Mouse (Mus musculus) limb, embryonic 14.5 days (tissue): Measurements from ENCODE around the gene Piezo1. TPM values are rescaled to one million over a fixed set of nuclear protein-coding genes. Genes with fewer than 3 reads are reported as not detected.

ENCODE experiments used
- ATAC-seq: fragments of 200-750 bp; cut with Nextera tagmentation; 2 replicates; pipeline ENCODE4 v1.8.0; 2017; ENCODE audit warnings: low read depth, moderate number of reproducible peaks, moderate TSS enrichment; ENCODE audit not compliant: low FRiP score
- DNase-seq: peaks from one replicate; pipeline ENCODE4 v3.0.0-alpha.2; 2015; ENCODE audit warnings: low spot score
- H3K27ac ChIP-seq: fragments of 300-500 bp; sonication (generic); replicated peaks from 2 replicates; pipeline ENCODE4 v1.5.1; 2014; ENCODE audit warnings: low read depth, mild to moderate bottlenecking, low read length, moderate library complexity, mixed read lengths
- H3K27me3 ChIP-seq: fragments of 300-500 bp; sonication (generic); 2 replicates; pipeline ENCODE4 v1.6.1; 2014; ENCODE audit warnings: low read length, mixed read lengths; ENCODE audit not compliant: control insufficient read depth, insufficient read depth
- H3K36me3 ChIP-seq: fragments of 300-500 bp; sonication (generic); 2 replicates; pipeline ENCODE4 v1.6.1; 2014; ENCODE audit warnings: mild to moderate bottlenecking, low read length, moderate library complexity, mixed read lengths; ENCODE audit not compliant: control insufficient read depth, insufficient read depth
- H3K4me1 ChIP-seq: fragments of 300-500 bp; sonication (generic); 2 replicates; pipeline ENCODE4 v1.6.1; 2014; ENCODE audit warnings: antibody characterized with exemption, low read length, mixed read lengths; ENCODE audit not compliant: control insufficient read depth, insufficient read depth
- H3K4me2 ChIP-seq: fragments of 300-500 bp; sonication (generic); replicated peaks from 2 replicates; pipeline ENCODE4 v1.6.1; 2014; ENCODE audit warnings: low read depth, mild to moderate bottlenecking, low read length, moderate library complexity; ENCODE audit not compliant: severe bottlenecking
- H3K4me3 ChIP-seq: fragments of 300-500 bp; sonication (generic); replicated peaks from 2 replicates; pipeline ENCODE4 v1.5.1; 2014; ENCODE audit warnings: low read length
- H3K9ac ChIP-seq: fragments of 300-500 bp; sonication (generic); 2 replicates; pipeline ENCODE4 v1.6.1; 2014; ENCODE audit warnings: mild to moderate bottlenecking, low read depth, low read length, moderate library complexity; ENCODE audit not compliant: severe bottlenecking
- H3K9me3 ChIP-seq: fragments of 300-500 bp; sonication (generic); 2 replicates; pipeline ENCODE4 v1.6.1; 2016; ENCODE audit warnings: low read length; ENCODE audit not compliant: control insufficient read depth
- POLR2A ChIP-seq: fragments of 200-500 bp; IDR thresholded peaks from 2 replicates; pipeline ENCODE4 v1.8.0; 2012; ENCODE audit warnings: inconsistent platforms, mild to moderate bottlenecking, moderate library complexity, borderline replicate concordance; ENCODE audit not compliant: insufficient read depth, insufficient read length; ENCODE audit errors: extremely low read depth
- WGBS: fragments of 180-500 bp; shearing (Covaris S2); extraction: QIAGEN DNeasy Blood & Tissue Kit; methylation state at CpG from one replicate; pipeline ENCODE4 v1.1.7; 2014; 5-methylcytosine and 5-hydroxymethylcytosine counted together
- polyA plus RNA-seq, 2 experiments: library from polyadenylated mRNA; depleted of rRNA in 1 of 2; stranded (reverse) in 1 of 2; unstranded in 1 of 2; fragments of >200 nt; fragmentation: Nextera tagmentation in 1 of 2; extraction: Ambion mirVana in 1 of 2; gene quantifications; 2 replicates each; pipeline versions ENCODE4 v1.2.1 to v1.2.3; 2012 to 2014

Piezo1 gene
- polyA plus RNA-seq, 2 experiments, result 20.7 to 93.3 TPM

GRCm38 (mm10) chr8:122527937-122528336 is 23.2 kb downstream of the Piezo1 start:
- no peak for TF ChIP-seq POLR2A
- no peaks in the 10 kb centered on the region for H3K27me3 ChIP-seq

GRCm38 (mm10) chr8:122526526-122527170 is 24.5 kb downstream of the Piezo1 start:
- Histone ChIP-seq H3K9me3 (no peaks in the 10 kb centered on the region), H3K36me3 (no peaks in the 10 kb centered on the region), H3K27me3 (no peaks in the 10 kb centered on the region), H3K4me1 (peaks cover 33% of the 10 kb centered on the region), H3K27ac (no peak overlapping the region), H3K4me2 (no peak overlapping the region), H3K4me3 (no peak overlapping the region), H3K9ac (no peak overlapping the region)
- DNase-seq (no peak), ATAC-seq (no peak)
- TF ChIP-seq POLR2A, result no peak
- WGBS, result 55% methylated on average over 7 of the region's 7 CpGs

More at GRCm38 (mm10) chr8:122527937-122528336, 23.2 kb downstream of the Piezo1 start:
- Histone ChIP-seq H3K27ac (no peak overlapping the region), H3K9me3 (no peaks in the 10 kb centered on the region), H3K9ac (no peak overlapping the region), H3K4me3 (no peak overlapping the region), H3K36me3 (no peaks in the 10 kb centered on the region), H3K4me1 (peaks cover 33% of the 10 kb centered on the region), H3K4me2 (no peak overlapping the region)
- 96% methylated on average over 3 of the region's 3 CpGs for WGBS
- ATAC-seq (no peak), DNase-seq (no peak)

GRCm38 (mm10) chr8:122526084-122526483 is 25.0 kb downstream of the Piezo1 start:
- H3K36me3 ChIP-seq, result no peaks in the 10 kb centered on the region
- 46% methylated on average over 3 of the region's 3 CpGs for WGBS
- no peak overlapping the region for H3K27ac ChIP-seq
- no peak overlapping the region for H3K9ac ChIP-seq
- H3K27me3 ChIP-seq, result no peaks in the 10 kb centered on the region
- no peak for ATAC-seq
- H3K4me1 ChIP-seq, result peaks cover 33% of the 10 kb centered on the region
- H3K9me3 ChIP-seq, result no peaks in the 10 kb centered on the region
- H3K4me3 ChIP-seq, result no peak overlapping the region
- H3K4me2 ChIP-seq, result no peak overlapping the region
- DNase-seq, result no peak
- no peak for TF ChIP-seq POLR2A

GRCm38 (mm10) chr8:122525004-122525403 is 26.1 kb downstream of the Piezo1 start:
- WGBS, result 79% methylated on average over 6 of the region's 6 CpGs
- Histone ChIP-seq H3K9me3 (no peaks in the 10 kb centered on the region), H3K27ac (no peak overlapping the region), H3K36me3 (no peaks in the 10 kb centered on the region), H3K4me1 (peaks cover 33% of the 10 kb centered on the region), H3K9ac (no peak overlapping the region), H3K4me2 (no peak overlapping the region), H3K4me3 (no peak overlapping the region), H3K27me3 (no peaks in the 10 kb centered on the region)
- no peak for TF ChIP-seq POLR2A
- ATAC-seq (no peak), DNase-seq (no peak)

- DNase-seq (no peak), ATAC-seq (no peak)
- Histone ChIP-seq H3K9me3 (no peaks in the 10 kb centered on the region), H3K4me2 (0 out of 2 replicates have a peak overlapping the region, but pooled peaks have one; percentile 29), H3K27me3 (no peaks in the 10 kb centered on the region), H3K4me3 (no peak overlapping the region), H3K36me3 (no peaks in the 10 kb centered on the region), H3K4me1 (peaks cover 33% of the 10 kb centered on the region), H3K9ac (0 out of 2 replicates have a peak overlapping the region, but pooled peaks have one; percentile 7), H3K27ac (no peak overlapping the region)
- WGBS, result 64% methylated on average over 6 of the region's 6 CpGs
- TF ChIP-seq POLR2A, result no peak
Observed at GRCm38 (mm10) chr8:122524506-122524905, 26.6 kb downstream of the Piezo1 start.
